Mouse (Mus musculus): ENCODE data around the gene Ttc29.

Ttc29 gene

DNA sequence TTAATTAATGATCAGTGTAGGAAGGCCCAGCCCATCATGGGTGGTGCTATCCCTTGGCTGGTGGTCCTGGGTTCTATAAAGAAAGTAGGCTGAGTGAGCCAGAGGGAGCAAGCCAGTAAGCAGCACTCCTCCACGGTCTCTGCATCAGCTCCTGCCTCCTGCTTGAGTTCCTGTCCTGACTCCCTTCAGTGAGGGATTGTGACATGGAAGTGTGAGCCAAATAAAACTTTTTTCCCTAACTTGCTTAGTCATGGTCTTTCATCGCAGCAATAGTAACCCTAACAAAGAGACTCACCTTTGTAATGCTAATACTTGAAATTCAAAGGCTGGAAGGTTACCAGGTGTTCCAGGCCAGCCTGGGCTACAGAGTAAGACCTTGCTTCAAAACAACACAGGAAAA is 71.7 kb downstream of the Ttc29 start:
- DNase-seq: no peak

DNA sequence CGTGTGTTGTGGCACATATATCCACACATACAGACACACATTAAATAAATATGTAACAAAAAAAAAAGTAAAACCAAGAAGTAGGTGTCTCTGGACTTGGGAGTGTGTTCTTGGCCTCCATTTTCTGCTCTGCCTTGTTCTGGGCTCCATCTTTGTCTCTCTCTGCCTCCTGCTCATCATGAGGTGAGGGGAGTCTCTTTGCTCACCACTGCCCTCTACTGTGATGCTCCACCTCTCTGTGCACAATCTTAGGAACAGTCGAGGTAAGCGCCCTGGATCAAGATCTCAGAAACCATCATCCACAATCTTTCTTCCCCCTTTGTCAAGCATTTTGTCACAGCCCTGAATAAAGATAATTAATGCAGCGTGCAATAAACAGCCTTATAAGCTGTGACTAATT is 72.3 kb downstream of the Ttc29 start:
- DNase-seq: no peak

DNA sequence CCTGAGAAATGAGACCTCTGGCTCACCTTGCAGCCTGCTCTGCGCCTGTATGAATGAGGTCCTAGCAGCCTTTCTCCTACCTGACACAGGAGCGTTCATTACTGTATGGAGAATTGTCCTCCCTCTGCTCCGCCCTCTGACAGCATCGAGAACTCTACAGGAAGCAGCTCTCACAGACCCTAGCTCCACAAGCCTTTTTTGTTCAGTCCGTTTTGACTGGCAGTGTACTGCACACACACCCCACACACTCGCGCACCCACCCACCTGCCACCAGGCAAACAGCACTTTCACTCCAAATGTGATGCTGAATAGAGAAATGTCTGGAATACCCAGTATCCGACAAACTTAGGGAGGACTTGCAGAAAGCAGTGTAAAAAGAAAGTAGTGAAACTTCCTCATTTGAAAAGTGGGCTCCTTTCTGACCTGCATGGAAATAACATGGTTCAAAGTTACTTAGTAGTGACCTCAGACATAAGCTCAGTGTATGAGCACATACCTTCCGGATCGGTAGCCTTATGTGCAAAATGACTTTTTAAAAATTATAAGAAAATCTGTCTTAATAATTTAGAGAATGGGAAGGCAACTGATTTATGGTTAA is 76.4 kb downstream of the Ttc29 start:
- no peak for DNase-seq

DNA sequence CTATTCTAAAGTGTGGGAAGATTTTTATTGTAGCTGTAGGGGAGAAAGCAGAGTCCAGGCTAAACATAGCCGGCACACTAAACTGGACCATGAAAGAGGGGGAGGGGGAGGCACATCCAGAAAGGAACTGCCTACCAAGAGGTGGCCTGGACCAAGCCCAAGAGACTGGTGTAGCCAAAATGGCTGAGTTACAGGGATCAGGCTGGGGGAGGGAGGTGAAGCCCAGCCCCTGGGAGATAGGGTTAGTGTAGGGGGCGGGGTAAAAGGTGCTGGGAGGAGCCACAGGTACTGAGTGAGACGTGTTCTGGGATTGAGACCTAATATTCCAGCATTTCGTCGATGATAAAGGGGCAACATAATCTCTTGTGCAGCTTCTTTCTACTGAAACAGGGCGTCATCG is 77.2 kb downstream of the Ttc29 start:
- no peak for DNase-seq

DNA sequence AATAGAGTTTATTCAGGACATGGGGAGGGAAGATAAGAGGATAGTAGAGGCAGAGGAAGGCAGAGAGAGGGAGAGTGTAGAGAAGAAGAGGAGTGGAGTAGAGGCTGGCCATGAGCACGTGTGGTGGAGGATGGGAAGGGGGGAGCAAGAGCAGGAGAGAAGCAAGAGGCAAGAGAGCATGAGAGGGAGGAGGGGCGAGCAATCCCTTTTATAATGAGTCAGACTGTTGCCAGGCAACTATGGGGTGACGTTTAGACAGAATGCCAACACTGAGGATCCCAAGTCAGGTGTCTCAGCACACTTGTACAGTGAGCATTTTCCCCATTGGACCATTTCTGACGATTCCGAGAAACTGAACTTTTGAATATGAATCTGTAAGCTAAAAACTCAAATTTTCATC is 82.4 kb downstream of the Ttc29 start:
- no peak for DNase-seq

DNA sequence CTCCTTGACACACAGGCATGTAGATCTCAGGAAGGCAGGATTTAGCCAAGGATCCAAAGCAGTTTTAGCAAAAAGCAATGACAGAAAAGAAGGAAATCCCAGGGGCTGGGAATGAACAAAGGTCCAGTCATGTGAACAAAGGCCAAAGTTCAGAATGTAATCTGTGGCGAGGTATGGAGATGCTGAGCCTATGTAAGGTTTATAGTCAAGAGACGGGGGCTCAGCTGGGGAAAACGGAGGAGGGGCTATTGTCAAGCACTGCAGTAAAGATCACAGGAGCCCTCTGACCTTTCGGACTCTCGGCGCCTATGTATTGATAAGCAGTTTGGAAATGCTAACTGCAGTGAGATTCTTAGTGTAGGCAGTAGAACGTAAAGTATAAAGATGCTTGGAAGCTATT is 90.5 kb downstream of the Ttc29 start:
- no peak for DNase-seq

DNA sequence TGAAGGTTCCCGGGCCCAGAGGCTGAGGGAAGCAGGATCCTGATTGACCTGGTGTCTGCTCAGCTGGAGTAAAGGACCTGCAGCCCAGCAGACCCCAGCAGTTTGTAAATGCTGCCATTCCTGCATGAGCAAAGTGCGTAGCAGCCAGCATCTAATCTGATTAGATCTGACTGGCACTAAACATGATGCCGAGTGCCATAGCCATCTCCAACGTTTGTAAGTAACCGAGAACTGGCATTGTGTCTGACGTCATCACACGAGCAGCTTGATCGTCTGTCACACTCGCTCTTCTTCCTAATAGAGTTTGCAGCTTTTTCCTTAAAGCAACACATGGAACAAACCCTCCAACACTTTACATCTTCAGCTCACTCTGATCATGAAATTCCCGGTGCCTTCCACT is 93.5 kb downstream of the Ttc29 start:
- no peak for DNase-seq

DNA sequence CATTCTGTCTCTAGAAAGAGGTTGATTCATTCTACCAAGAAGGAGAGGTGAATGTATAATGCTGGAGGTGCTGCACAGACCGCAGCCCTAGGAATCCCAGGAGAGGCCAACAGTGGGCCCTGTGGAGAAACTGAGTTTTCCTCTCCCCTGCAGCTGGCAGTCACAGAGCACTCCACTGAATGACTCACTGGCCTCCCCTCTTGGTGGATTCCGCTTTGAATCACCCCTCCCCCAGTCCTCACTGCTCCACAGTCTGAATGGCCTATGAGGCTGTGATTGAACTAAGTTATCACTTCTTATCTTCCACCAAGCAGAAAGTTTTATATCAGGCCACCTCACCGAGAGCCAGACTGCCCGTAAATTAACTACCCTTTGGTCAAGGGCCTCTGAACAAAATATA is 94.0 kb downstream of the Ttc29 start:
- no peak for DNase-seq

DNA sequence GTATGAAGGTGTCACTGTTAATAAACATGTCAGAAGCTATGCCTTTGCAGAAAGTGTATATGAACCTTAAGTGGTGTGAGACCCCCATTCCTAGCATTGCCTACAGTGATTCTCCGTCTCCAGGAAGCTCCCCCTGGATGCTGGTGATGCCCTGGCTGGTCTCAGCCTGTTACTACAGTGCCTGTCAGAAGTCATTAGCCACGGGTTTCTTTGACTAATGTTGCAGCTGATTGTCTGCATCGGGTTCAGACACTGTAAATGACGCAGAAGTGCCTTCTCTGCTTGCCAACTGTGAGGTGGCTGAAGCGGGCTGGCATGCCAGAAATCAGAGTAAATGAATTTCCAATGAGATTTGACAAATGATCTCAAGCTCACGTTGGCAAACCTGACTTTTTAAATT is 96.4 kb downstream of the Ttc29 start:
- no peak for DNase-seq

DNA sequence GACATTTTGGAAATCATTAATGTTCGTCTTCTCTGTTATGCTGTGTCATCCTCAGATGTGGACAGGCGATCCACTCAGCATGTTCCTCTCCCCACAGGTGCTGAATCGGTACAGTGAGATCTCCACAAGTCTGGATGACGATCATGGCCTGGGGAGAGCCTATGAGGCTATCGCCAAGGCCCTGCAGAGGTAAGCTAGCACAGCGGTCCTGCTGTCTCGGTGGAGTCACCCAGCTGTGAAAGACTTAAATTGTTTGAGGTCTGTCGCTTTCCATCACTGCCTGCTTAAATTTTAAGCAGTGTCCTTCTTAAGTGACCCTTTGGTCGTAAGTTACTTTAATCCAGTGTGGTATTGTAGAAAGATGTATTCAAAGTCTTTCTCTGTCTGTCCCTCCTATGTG is 102.5 kb downstream of the Ttc29 start:
- DNase-seq: no peak

DNA sequence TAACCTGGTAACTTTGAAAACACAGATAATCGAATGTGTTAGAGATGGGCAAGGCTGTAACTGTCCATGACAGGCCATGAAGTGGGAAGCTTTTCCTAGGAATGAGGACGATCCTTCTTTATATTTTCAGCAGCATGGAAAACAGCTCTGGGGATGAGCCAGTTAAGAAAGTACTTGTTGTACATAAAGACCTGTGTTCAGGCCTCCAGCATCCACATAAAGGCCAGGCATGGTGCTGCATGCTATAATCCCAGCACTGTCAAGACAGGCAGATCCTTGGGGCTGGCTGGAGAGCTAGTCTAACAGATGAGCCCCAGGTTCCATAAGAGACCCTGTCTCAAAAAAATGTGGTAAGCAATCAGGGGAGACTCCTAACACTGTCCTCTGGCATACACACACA is 104.6 kb downstream of the Ttc29 start:
- DNase-seq: no peak

DNA sequence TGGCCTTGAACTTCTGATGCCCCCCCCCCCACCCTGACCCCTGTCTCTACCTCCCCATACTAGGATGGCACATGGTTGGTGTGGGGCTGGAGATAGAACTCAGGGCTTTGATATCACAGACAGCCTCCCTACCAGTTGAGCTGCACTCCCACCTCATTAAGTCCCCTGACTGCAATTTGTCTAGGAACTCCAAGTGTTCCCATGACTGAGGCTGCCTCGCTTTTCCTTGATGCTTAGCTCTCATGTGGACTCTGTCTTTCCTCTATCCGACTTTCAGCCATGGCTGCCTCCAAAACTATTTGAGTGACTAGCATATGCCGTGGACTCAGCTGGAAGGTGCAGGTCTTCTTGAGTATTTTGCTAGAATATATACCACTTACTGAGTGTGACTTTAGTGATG is 110.3 kb downstream of the Ttc29 start:
- no peak for DNase-seq

DNA sequence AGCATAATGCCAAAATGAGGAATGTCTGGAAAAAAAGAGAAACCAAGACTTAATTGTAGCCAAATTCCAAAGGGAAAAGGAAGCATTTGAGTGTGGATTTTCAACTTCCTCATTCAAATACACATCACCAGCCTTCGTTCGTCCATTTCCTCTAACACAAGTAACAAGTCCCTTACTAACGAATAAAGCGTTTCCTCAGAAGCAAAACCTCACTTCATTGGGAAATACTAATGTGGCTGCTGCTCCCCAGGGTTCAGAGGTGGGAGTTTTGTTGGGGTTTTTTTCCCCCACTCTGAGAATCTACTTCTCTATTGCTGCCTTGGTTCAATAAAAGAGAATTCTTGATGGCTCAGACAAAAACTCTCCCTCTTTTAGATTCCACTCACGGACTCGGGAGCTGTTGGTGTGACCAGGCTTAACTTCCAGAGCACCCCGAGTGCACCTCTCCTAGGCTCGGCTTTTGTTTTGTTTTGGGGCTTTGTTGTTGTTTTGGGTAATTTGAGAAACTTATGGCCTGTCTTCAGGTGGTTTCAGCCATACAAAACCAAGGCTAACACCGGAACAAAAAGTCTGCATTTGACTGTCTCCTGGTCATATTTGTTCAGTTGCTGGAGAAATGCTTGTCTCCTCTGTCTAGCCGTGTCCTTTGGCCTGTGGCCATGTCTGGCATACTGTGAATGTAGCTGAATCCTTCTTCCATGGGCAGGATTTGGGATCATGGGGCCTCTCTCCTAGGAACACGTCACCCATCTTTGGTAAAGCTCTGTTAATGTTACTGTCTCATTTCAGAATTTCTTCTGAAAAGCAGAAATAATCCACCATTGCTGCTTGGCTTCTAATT is 127.8 kb downstream of the Ttc29 start:
- peak; percentile 53 for DNase-seq

DNA sequence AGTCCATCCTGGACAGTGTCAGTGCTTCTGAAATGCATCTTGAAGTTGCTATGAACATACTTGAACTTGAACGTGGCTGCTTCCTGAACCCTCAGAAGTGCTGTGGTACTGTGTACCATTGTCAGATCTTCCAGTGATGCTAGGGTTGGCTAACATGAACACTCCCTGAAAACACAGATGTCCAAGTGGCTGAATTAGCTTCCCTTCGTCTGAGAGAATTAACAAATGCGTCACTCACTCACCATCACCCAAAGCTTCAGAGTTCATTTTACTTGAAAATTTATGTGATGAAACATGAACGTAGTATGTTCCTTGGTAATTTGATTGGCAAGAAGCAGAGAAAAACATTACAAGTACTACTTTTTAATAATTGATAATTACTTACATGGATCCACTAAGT is 129.1 kb downstream of the Ttc29 start:
- no peak for DNase-seq

DNA sequence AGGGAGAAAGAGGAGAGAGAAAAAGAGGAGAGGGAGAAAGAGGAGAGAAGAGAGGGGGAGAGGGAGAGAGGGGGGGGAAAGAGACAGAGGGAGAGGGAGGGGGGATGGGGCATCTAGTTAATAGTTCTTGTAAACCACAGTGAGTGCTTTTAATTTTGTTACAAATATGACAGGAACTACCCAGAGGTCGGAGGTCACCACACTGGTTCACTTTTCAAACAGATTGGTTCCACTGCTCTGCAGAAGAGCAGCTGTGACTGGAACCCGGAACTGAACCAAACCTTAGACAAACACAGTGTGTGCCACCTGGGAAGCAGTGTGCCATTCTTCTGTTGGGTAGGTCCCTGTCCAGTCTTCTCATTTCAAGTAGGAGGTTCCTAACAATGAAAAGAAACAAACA is 130.9 kb downstream of the Ttc29 start:
- DNase-seq: no peak

DNA sequence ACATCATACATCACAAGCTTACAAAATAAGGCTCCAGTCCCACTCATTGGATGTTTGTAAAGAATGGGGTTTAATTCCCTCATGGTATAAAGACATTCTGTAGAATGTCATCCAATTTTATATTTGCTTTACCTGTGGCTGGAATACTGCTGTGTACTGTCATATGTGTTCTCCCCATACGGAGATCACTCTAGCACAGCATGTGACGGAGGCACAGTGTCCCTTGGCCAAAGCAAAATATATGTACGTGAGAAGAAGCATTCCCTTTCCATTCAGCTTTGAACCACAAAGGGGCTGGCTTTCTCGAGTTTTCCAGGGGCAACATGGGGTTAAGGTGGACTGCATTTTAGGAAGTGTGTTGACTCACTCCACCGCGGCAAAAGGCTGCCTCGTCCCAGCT is 132.6 kb downstream of the Ttc29 start:
- DNase-seq: no peak

DNA sequence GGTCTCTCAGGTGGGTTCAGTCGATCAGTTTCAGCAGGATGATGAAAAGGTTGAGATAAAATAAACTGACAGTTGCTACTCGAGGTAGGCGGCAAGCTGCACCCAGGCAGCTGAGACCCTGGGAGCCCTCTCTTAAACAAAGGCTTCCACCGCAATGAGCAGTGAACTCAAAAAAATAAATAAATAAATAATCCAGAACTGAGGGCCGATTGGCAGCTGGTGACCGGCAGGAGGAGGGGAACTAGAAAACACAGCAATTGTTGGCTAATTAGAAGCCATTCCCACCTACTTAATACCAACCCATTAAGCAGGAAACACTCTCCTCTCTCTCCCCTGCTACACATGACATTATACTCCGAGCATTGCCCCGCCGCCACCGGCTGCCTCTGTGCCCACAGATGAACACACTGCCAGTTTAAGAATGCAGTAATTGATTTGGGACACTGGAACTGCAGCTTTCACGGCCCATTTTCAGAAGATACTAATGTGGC is 133.1 kb downstream of the Ttc29 start:
- DNase-seq: no peak

DNA sequence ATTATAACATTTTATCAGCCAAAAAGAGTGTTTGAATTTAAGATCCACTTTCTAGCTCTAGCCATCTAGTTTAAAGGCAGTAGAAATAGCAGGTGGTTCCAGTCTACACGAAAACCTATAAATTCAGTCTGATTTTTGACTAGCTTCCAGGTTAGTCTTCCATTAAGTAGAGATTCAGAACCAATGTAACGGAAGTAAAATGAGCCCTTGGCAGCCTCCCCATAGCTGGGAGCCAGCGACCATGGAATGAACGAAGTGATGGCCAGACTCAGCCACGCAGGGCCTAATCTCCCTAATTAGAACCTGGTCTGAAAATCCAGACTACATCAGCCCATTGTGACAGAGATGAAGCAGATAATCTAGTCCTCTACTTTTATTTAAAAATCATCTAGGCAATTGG is 140.8 kb downstream of the Ttc29 start:
- DNase-seq: no peak

DNA sequence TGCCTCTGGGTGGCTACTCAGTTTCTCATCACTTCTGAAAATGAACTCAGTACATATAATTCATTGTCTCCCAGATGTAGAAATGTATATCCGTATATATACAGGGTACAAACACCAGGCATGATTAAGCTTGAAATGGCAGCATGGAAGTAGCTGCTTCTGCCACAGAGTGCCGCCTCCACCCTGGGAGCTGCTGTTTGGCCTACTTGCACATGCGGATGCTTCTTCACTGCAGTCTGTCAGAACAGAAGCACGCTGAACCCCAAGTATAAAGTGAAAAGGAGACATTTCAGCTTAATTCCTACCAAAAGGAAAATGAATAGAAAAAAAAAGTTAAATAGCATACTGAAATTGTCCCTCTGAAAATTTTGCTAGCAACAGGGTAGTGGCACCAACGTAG is 141.7 kb downstream of the Ttc29 start:
- no peak for DNase-seq

DNA sequence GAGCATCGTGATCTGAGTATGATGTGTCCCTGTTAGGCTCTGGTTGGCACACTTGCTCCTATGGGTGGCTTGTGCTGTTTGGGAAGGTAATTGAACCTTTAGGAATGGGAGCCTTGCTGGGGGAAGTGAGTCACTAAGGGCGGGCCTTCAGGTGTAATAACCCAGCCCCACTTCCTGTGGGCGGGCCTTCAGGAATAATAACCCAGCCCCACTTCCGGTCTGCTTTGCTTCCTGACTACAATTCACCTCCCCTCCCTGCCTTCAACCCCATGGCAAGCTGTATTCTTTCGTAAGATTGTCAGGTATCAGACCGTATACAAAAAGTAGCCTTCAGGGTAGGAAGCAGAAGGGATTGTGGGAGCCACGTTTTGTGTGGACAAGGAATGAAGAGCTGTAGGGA is 177.7 kb downstream of the Ttc29 start:
- DNase-seq: no peak

DNA sequence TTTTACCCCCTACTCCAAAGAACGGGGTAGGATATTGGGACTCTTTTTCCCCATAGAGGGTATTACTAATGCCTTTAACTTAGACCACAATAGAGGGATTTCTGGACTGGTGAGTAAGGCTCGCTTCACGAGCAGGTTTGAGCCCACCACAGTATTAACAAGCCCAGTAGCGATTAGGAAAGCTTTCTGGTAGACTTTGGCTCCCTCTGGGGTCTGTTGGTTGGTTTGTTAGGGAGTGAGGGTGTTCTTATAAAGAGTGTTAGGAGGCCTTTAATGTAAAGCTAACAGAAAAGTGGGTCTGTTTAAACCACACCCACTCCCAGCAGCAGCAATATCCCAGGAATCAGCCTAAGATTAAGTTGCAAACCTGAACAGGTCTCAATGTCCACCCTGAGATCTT is 206.2 kb downstream of the Ttc29 start:
- DNase-seq: no peak

DNA sequence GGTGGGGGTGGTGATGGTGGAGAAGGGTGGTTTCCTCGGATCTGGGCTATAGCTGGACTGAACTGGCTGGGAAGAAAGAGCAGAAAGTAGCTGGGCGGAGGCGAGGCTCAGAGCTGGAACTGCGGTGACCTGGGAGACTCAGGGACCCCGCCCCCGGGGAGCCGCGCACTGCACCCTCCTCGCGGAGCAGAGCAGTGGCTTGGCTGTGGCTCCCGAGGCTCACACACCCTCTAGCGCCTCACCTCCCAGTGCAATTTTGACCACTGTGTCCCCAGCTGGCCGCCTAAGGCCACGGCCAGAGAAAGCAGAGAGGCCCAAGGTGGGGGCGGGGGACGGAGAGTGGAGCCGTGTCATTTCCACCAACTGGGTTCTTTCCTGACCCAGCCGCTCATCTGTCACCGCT is 207.0 kb downstream of the Ttc29 start:
- DNase-seq: peak; percentile 25

DNA sequence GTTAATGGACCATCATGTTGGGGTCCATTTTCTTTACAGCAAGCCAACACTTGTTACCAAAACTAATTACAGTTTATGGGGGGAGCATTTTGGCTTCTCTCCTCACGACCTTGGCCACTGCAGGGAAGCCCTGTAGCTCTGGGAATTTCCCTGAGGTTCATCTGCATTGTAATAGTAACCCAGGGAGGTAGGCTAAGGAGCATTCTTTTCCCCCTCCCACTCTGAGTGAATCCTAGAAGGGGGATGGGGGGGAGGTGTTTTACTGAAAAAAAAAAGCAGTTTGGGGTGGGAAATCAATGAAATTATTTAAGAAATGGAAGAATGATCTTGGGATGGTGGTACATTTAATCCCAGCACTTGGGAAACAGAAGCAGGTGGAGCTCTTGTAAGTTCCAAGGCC is 210.8 kb downstream of the Ttc29 start:
- no peak for DNase-seq

DNA sequence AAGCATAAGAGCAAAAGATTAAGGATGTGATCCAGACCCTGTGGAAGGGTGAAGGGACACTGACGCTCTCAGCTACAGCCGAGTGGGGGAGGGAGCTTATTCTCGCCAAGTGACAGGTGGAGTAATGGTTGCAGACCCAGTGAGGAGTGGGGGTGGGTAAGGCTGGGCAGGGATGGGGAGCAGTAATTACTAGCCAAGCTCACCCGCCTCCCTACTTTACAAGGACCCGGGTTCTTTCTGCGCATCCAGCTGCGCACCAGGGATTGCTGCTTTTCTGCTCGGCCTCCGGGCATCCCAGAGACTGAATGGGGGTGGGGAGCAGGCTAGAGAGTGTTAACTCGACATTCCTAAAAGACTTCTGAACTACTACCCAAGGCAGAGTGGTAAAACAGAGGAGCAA is 213.4 kb downstream of the Ttc29 start:
- DNase-seq: no peak

All from right cerebral cortex, postnatal 4 days (tissue).